Mouse (Mus musculus) megakaryocyte, embryonic 14.5 days (primary cell): ENCODE measurements at regions not wholly inside any gene's neighbourhood (a gene's known extent, or its start where the extent isn't known, plus 50 kb on each side); places are given as distances from the start of the nearest gene placed in this dataset.
A peak's percentile ranks its signal among the peaks of the same experiment; 100 is the strongest.

ENCODE experiments used
- H3K27me3 ChIP-seq: replicated peaks from 2 replicates; pipeline ENCODE3; 2012; ENCODE audit warnings: inconsistent platforms
- H3K36me3 ChIP-seq: replicated peaks from 2 replicates; pipeline ENCODE3; 2012; ENCODE audit warnings: low read length, inconsistent platforms, mixed read lengths
- H3K4me1 ChIP-seq: 2 replicates; pipeline ENCODE4 v1.6.1; 2012; ENCODE audit warnings: inconsistent platforms
- H3K4me3 ChIP-seq: replicated peaks from 2 replicates; pipeline ENCODE3; 2012; ENCODE audit warnings: moderate library complexity, mild to moderate bottlenecking, inconsistent platforms
- H3K9me3 ChIP-seq: 2 replicates; pipeline ENCODE4 v1.6.1; 2012; ENCODE audit warnings: inconsistent platforms
- FLI1 ChIP-seq: IDR thresholded peaks from 2 replicates; pipeline ENCODE4 v1.6.1; 2012; ENCODE audit warnings: low read length, inconsistent platforms, mixed read lengths
- GATA1 ChIP-seq: IDR thresholded peaks from 3 replicates; pipeline ENCODE4 v1.6.1; 2012; ENCODE audit warnings: mixed read lengths, low read length, inconsistent platforms, borderline replicate concordance

GRCm38 (mm10) chr6:35458250-35458649 lies 81.4 kb downstream of the Mtpn start:
- H3K4me3 ChIP-seq, result no peak overlapping the region
- H3K27me3 ChIP-seq, result peaks cover 3% of the 10 kb centered on the region
- no peaks in the 10 kb centered on the region for H3K36me3 ChIP-seq
- peaks cover 9% of the 10 kb centered on the region for H3K4me1 ChIP-seq
- no peak for TF ChIP-seq GATA1
- no peak for TF ChIP-seq FLI1
- peaks cover 64% of the 10 kb centered on the region for H3K9me3 ChIP-seq

GRCm38 (mm10) chr6:35445007-35445406 lies 94.7 kb downstream of the Mtpn start:
- Histone ChIP-seq H3K4me3 (no peak overlapping the region), H3K36me3 (no peaks in the 10 kb centered on the region), H3K4me1 (no peaks in the 10 kb centered on the region), H3K27me3 (no peaks in the 10 kb centered on the region), H3K9me3 (peaks cover 18% of the 10 kb centered on the region)
- TF ChIP-seq GATA1 (no peak), FLI1 (no peak)

GRCm38 (mm10) chr6:35426301-35426700 lies 100.4 kb upstream of the Fam180a start:
- Histone ChIP-seq H3K36me3 (no peaks in the 10 kb centered on the region), H3K9me3 (peaks cover 5% of the 10 kb centered on the region; the same call in 1 of the 2 replicates), H3K27me3 (no peaks in the 10 kb centered on the region), H3K4me1 (no peaks in the 10 kb centered on the region), H3K4me3 (no peak overlapping the region)
- no peak for TF ChIP-seq FLI1
- TF ChIP-seq GATA1, result no peak

GRCm38 (mm10) chr6:35424521-35424920 lies 98.6 kb upstream of the Fam180a start:
- no peaks in the 10 kb centered on the region for H3K4me1 ChIP-seq
- TF ChIP-seq GATA1, result no peak
- H3K4me3 ChIP-seq, result no peak overlapping the region
- H3K9me3 ChIP-seq, result peaks cover 19% of the 10 kb centered on the region
- H3K36me3 ChIP-seq, result no peaks in the 10 kb centered on the region
- no peaks in the 10 kb centered on the region for H3K27me3 ChIP-seq

- H3K4me3 ChIP-seq, result no peak overlapping the region
- no peaks in the 10 kb centered on the region for H3K36me3 ChIP-seq
- no peak for TF ChIP-seq FLI1
- TF ChIP-seq GATA1, result no peak
- no peaks in the 10 kb centered on the region for H3K27me3 ChIP-seq
- H3K9me3 ChIP-seq, result peaks cover 23% of the 10 kb centered on the region
- H3K4me1 ChIP-seq, result no peaks in the 10 kb centered on the region
Observed at GRCm38 (mm10) chr6:35420924-35421323, 95.0 kb upstream of the Fam180a start.

GRCm38 (mm10) chr6:35405044-35405443 lies 79.1 kb upstream of the Fam180a start:
- Histone ChIP-seq H3K36me3 (no peaks in the 10 kb centered on the region), H3K4me1 (no peaks in the 10 kb centered on the region), H3K4me3 (no peak overlapping the region), H3K9me3 (0 out of 2 replicates have a peak, but pooled peaks cover 3% of the 10 kb centered on the region), H3K27me3 (peaks cover 3% of the 10 kb centered on the region)
- no peak for TF ChIP-seq GATA1
- TF ChIP-seq FLI1, result no peak

- H3K4me1 ChIP-seq, result no peaks in the 10 kb centered on the region
- H3K27me3 ChIP-seq, result peaks cover 6% of the 10 kb centered on the region
- TF ChIP-seq FLI1 (no peak), GATA1 (no peak)
- H3K9me3 ChIP-seq, result peaks cover 7% of the 10 kb centered on the region; the same call in 1 of the 2 replicates
- no peak overlapping the region for H3K4me3 ChIP-seq
- H3K36me3 ChIP-seq, result no peaks in the 10 kb centered on the region
Observed at GRCm38 (mm10) chr6:35403341-35403910, 77.5 kb upstream of the Fam180a start.

GRCm38 (mm10) chr6:35395726-35396125 lies 69.8 kb upstream of the Fam180a start:
- no peaks in the 10 kb centered on the region for H3K36me3 ChIP-seq
- peaks cover 14% of the 10 kb centered on the region for H3K9me3 ChIP-seq
- H3K4me1 ChIP-seq, result no peaks in the 10 kb centered on the region
- TF ChIP-seq GATA1, result no peak
- TF ChIP-seq FLI1, result no peak
- no peak overlapping the region for H3K4me3 ChIP-seq
- peaks cover 3% of the 10 kb centered on the region for H3K27me3 ChIP-seq

- TF ChIP-seq FLI1 (no peak), GATA1 (no peak)
- Histone ChIP-seq H3K36me3 (no peaks in the 10 kb centered on the region), H3K4me3 (peak overlapping the region; percentile 42), H3K9me3 (no peaks in the 10 kb centered on the region), H3K4me1 (peaks cover 19% of the 10 kb centered on the region), H3K27me3 (no peaks in the 10 kb centered on the region)
Observed at GRCm38 (mm10) chr6:35388827-35389226, 62.9 kb upstream of the Fam180a start.

GRCm38 (mm10) chr6:35381536-35381935 lies 55.6 kb upstream of the Fam180a start:
- H3K4me3 ChIP-seq, result no peak overlapping the region
- TF ChIP-seq GATA1, result no peak
- no peak for TF ChIP-seq FLI1
- no peaks in the 10 kb centered on the region for H3K9me3 ChIP-seq
- peaks cover 57% of the 10 kb centered on the region for H3K4me1 ChIP-seq
- H3K36me3 ChIP-seq, result no peaks in the 10 kb centered on the region
- H3K27me3 ChIP-seq, result peaks cover 5% of the 10 kb centered on the region
